Mouse (Mus musculus): ENCODE results near the gene Hal. TPM values are rescaled to one million over a fixed set of nuclear protein-coding genes. Genes with fewer than 3 reads are reported as not detected.

Gene Hal
- total and polyA plus RNA-seq, 3 experiments, result 0.76 TPM; not detected in 2

- H3K36me3 ChIP-seq (replicated peaks in 1 of 2; ENCODE audit: control insufficient read depth in 1 of 2, insufficient read depth in 1 of 2, low read length in 1 of 2), result no peaks in the 10 kb centered on the region
- DNase-seq (ENCODE audit: extremely low read depth), result no peak
- H3K27me3 ChIP-seq (replicated peaks), result no peaks in the 10 kb centered on the region
- TF ChIP-seq RAD21 (IDR thresholded peaks at IDR 0.05; ENCODE audit: low read depth, low read length) (no peak), MEF2A (IDR thresholded peaks at IDR 0.05; ENCODE audit: borderline replicate concordance, low read depth, low read length) (no peak), CTCF (conservative IDR thresholded peaks at IDR 0.05 in 1 of 2, IDR thresholded peaks at IDR 0.05 in 1 of 2; ENCODE audit: low read depth in 2 of 2, low read length in 2 of 2) (no peak)
- H3K4me2 ChIP-seq (ENCODE audit: insufficient read depth, low read depth, poor library complexity, severe bottlenecking), result no peak overlapping the region
- no peaks in the 10 kb centered on the region for H3K9me3 ChIP-seq (replicated peaks; ENCODE audit: low read length)
- H3K79me2 ChIP-seq (replicated peaks; ENCODE audit: control insufficient read depth, extremely low read depth, insufficient read depth, poor library complexity, severe bottlenecking), result no peaks in the 10 kb centered on the region
- dilution Hi-C loops (cut with MboI; ENCODE audit: extremely low pct_ligation_motif_present, extremely low pct_unique_long_range_greater_than_20kb, low sequenced_read_pairs) (no loop called here), in situ Hi-C loops (cut with MboI; ENCODE audit: low pct_ligation_motif_present, low pct_unique_long_range_greater_than_20kb, low sequenced_read_pairs) (no loop called here)
- H3K4me3 ChIP-seq (replicated peaks in 1 of 3; ENCODE audit: low read depth in 2 of 3, low read length in 2 of 3, poor library complexity in 1 of 3), result no peak overlapping the region
- no peak overlapping the region for H3K9ac ChIP-seq (ENCODE audit: insufficient read depth, low read depth)
- no peak overlapping the region for H3K27ac ChIP-seq (ENCODE audit: insufficient read depth, low read depth)
- H3K4me1 ChIP-seq (ENCODE audit: control insufficient read depth in 1 of 2, insufficient read depth in 2 of 2), result peaks cover 4 to 20% of the 10 kb centered on the region in 2 experiments; a peak in 3 of 4 replicates
Measured at GRCm38 (mm10) chr10:93517754-93518153, 29.2 kb downstream of the Hal start.

- no peaks in the 10 kb centered on the region for H3K79me2 ChIP-seq (replicated peaks; ENCODE audit: control insufficient read depth, extremely low read depth, insufficient read depth, poor library complexity, severe bottlenecking)
- dilution Hi-C loops (cut with MboI; ENCODE audit: extremely low pct_ligation_motif_present, extremely low pct_unique_long_range_greater_than_20kb, low sequenced_read_pairs), result no loop called here
- H3K9me3 ChIP-seq (replicated peaks; ENCODE audit: low read length), result no peaks in the 10 kb centered on the region
- H3K4me1 ChIP-seq (ENCODE audit: control insufficient read depth in 1 of 2, insufficient read depth in 2 of 2), result peaks cover 4 to 20% of the 10 kb centered on the region in 2 experiments; a peak in 3 of 4 replicates
- no peaks in the 10 kb centered on the region for H3K27me3 ChIP-seq (replicated peaks)
- H3K4me2 ChIP-seq (ENCODE audit: insufficient read depth, low read depth, poor library complexity, severe bottlenecking), result no peak overlapping the region
- no peak overlapping the region for H3K9ac ChIP-seq (ENCODE audit: insufficient read depth, low read depth)
- TF ChIP-seq CTCF (conservative IDR thresholded peaks at IDR 0.05 in 1 of 2, IDR thresholded peaks at IDR 0.05 in 1 of 2; ENCODE audit: low read depth in 2 of 2, low read length in 2 of 2) (no peak), MEF2A (IDR thresholded peaks at IDR 0.05; ENCODE audit: borderline replicate concordance, low read depth, low read length) (no peak), EP300 (IDR thresholded peaks at IDR 0.05; ENCODE audit: low read length) (no peak), RAD21 (IDR thresholded peaks at IDR 0.05; ENCODE audit: low read depth, low read length) (no peak), ZMIZ1 (IDR thresholded peaks at IDR 0.05; ENCODE audit: low read depth, low read length) (no peak), ETS1 (conservative IDR thresholded peaks at IDR 0.05; ENCODE audit: low read depth, low read length) (no peak), SMC3 (IDR thresholded peaks at IDR 0.05; ENCODE audit: low read depth, low read length) (no peak), ZC3H11A (IDR thresholded peaks at IDR 0.05; ENCODE audit: low read depth, low read length) (no peak), UBTF (IDR thresholded peaks at IDR 0.05; ENCODE audit: low read depth, low read length) (no peak), IRF4 (IDR thresholded peaks at IDR 0.05; ENCODE audit: low read depth, low read length) (no peak), KAT2A (IDR thresholded peaks at IDR 0.05; ENCODE audit: insufficient replicate concordance, low read length) (no peak), JUND (conservative IDR thresholded peaks at IDR 0.05; ENCODE audit: low read depth, low read length) (no peak)
- H3K27ac ChIP-seq (ENCODE audit: insufficient read depth, low read depth), result no peak overlapping the region
- H3K36me3 ChIP-seq (replicated peaks in 1 of 2; ENCODE audit: control insufficient read depth in 1 of 2, insufficient read depth in 1 of 2, low read length in 1 of 2), result no peaks in the 10 kb centered on the region
- in situ Hi-C loops (cut with MboI; ENCODE audit: low pct_ligation_motif_present, low pct_unique_long_range_greater_than_20kb, low sequenced_read_pairs), result no loop called here
- no peak overlapping the region for H3K4me3 ChIP-seq (replicated peaks in 1 of 3; ENCODE audit: low read depth in 2 of 3, low read length in 2 of 3, poor library complexity in 1 of 3)
- no peak for DNase-seq (ENCODE audit: extremely low read depth)
Measured at GRCm38 (mm10) chr10:93518186-93518585, 29.6 kb downstream of the Hal start.

GRCm38 (mm10) chr10:93518620-93519019 is 30.1 kb downstream of the Hal start:
- no peak overlapping the region for H3K27ac ChIP-seq (ENCODE audit: insufficient read depth, low read depth)
- no peak overlapping the region for H3K4me3 ChIP-seq (replicated peaks in 1 of 3; ENCODE audit: low read depth in 2 of 3, low read length in 2 of 3, poor library complexity in 1 of 3)
- no peaks in the 10 kb centered on the region for H3K79me2 ChIP-seq (replicated peaks; ENCODE audit: control insufficient read depth, extremely low read depth, insufficient read depth, poor library complexity, severe bottlenecking)
- H3K27me3 ChIP-seq (replicated peaks), result no peaks in the 10 kb centered on the region
- in situ Hi-C loops (cut with MboI; ENCODE audit: low pct_ligation_motif_present, low pct_unique_long_range_greater_than_20kb, low sequenced_read_pairs), result no loop called here
- H3K36me3 ChIP-seq (replicated peaks in 1 of 2; ENCODE audit: control insufficient read depth in 1 of 2, insufficient read depth in 1 of 2, low read length in 1 of 2), result no peaks in the 10 kb centered on the region
- no peak overlapping the region for H3K4me2 ChIP-seq (ENCODE audit: insufficient read depth, low read depth, poor library complexity, severe bottlenecking)
- H3K9ac ChIP-seq (ENCODE audit: insufficient read depth, low read depth), result no peak overlapping the region
- dilution Hi-C loops (cut with MboI; ENCODE audit: extremely low pct_ligation_motif_present, extremely low pct_unique_long_range_greater_than_20kb, low sequenced_read_pairs), result no loop called here
- no peak for DNase-seq (ENCODE audit: extremely low read depth)
- peaks cover 4 to 20% of the 10 kb centered on the region in 2 experiments; a peak in 3 of 4 replicates for H3K4me1 ChIP-seq (ENCODE audit: control insufficient read depth in 1 of 2, insufficient read depth in 2 of 2)
- H3K9me3 ChIP-seq (replicated peaks; ENCODE audit: low read length), result no peaks in the 10 kb centered on the region
- no peak for TF ChIP-seq JUN (IDR thresholded peaks at IDR 0.05; ENCODE audit: insufficient read depth, low read depth, low read length)

All from CH12.LX (cell line).